Mouse (Mus musculus) midbrain, embryonic 14.5 days (tissue): ENCODE data around the gene Spns3. TPM values are rescaled to one million over a fixed set of nuclear protein-coding genes. Genes with fewer than 3 reads are reported as not detected.

Experiments
- ATAC-seq: fragments of 200-750 bp; cut with Nextera tagmentation; 2 replicates; pipeline ENCODE4 v1.8.0; 2017; ENCODE audit warnings: moderate number of reproducible peaks, moderate library complexity; ENCODE audit not compliant: low FRiP score, low TSS enrichment
- DNase-seq: peaks from one replicate; pipeline ENCODE4 v3.0.0-alpha.2; 2015
- H3K27ac ChIP-seq: fragments of 300-500 bp; sonication (generic); replicated peaks from 2 replicates; pipeline ENCODE4 v1.5.1; 2014; ENCODE audit warnings: mild to moderate bottlenecking, low read depth, low read length, moderate library complexity
- H3K27me3 ChIP-seq: fragments of 300-500 bp; sonication (generic); 2 replicates; pipeline ENCODE4 v1.6.1; 2014; ENCODE audit warnings: low read length, control low read depth, mixed read lengths; ENCODE audit not compliant: control insufficient read depth, insufficient read depth
- H3K36me3 ChIP-seq: fragments of 300-500 bp; sonication (generic); 2 replicates; pipeline ENCODE4 v1.6.1; 2014; ENCODE audit warnings: low read length, control low read depth; ENCODE audit not compliant: control insufficient read depth, insufficient read depth
- H3K4me1 ChIP-seq: fragments of 300-500 bp; sonication (generic); 2 replicates; pipeline ENCODE4 v1.6.1; 2014; ENCODE audit warnings: mild to moderate bottlenecking, antibody characterized with exemption, low read length, control low read depth; ENCODE audit not compliant: control insufficient read depth, insufficient read depth
- H3K4me2 ChIP-seq: fragments of 300-500 bp; sonication (generic); 2 replicates; pipeline ENCODE4 v1.6.1; 2014; ENCODE audit warnings: mild to moderate bottlenecking, low read length, moderate library complexity
- H3K4me3 ChIP-seq: fragments of 300-500 bp; sonication (generic); replicated peaks from 2 replicates; pipeline ENCODE4 v1.5.1; 2014; ENCODE audit warnings: low read depth, low read length
- H3K9ac ChIP-seq: fragments of 300-500 bp; sonication (generic); replicated peaks from 2 replicates; pipeline ENCODE4 v1.6.1; 2014; ENCODE audit warnings: mild to moderate bottlenecking, low read length, moderate library complexity
- H3K9me3 ChIP-seq: fragments of 300-500 bp; sonication (generic); 2 replicates; pipeline ENCODE4 v1.6.1; 2016; ENCODE audit warnings: low read length, control low read depth, mixed read lengths; ENCODE audit not compliant: control insufficient read depth
- WGBS: fragments of 180-500 bp; shearing (Covaris S2); extraction: QIAGEN DNeasy Blood & Tissue Kit; methylation state at CpG from one replicate; pipeline ENCODE4 v1.1.7; 2014; 5-methylcytosine and 5-hydroxymethylcytosine counted together
- polyA plus RNA-seq: library from polyadenylated mRNA; unstranded; fragments of >200 nt; fragmentation: Nextera tagmentation; extraction: Ambion mirVana; gene quantifications from 2 replicates; pipeline ENCODE4 v1.2.1, GENCODE M21; 2014

Gene Spns3
- polyA plus RNA-seq, 1 experiment from 2014 or later = not detected

GRCm38 (mm10) chr11:72452140-72452665, 98.1 kb downstream of the Spns3 start:
- DNase-seq = no peak
- H3K4me1 ChIP-seq = no peaks in the 10 kb centered on the region
- H3K27ac ChIP-seq = no peak overlapping the region
- no peak overlapping the region for H3K4me2 ChIP-seq
- H3K9me3 ChIP-seq = no peaks in the 10 kb centered on the region
- H3K9ac ChIP-seq = no peak overlapping the region
- no peak overlapping the region for H3K4me3 ChIP-seq
- WGBS = 88% methylated on average over 3 of the region's 3 CpGs
- no peaks in the 10 kb centered on the region for H3K27me3 ChIP-seq
- ATAC-seq = no peak
- H3K36me3 ChIP-seq = peaks cover 82% of the 10 kb centered on the region

- Histone ChIP-seq H3K9ac (no peak overlapping the region), H3K4me1 (peaks cover under 1% of the 10 kb centered on the region; the same call in 1 of the 2 replicates), H3K9me3 (no peaks in the 10 kb centered on the region), H3K4me2 (no peak overlapping the region), H3K27me3 (no peaks in the 10 kb centered on the region), H3K27ac (no peak overlapping the region), H3K4me3 (no peak overlapping the region), H3K36me3 (peaks cover 100% of the 10 kb centered on the region)
- ATAC-seq (no peak), DNase-seq (no peak)
- WGBS = 87% methylated on average over 8 of the region's 8 CpGs
These were observed 102.8 kb downstream of the Spns3 start for GRCm38 (mm10) chr11:72447475-72447874.

- peak; percentile 61 for DNase-seq
- H3K4me3 ChIP-seq = no peak overlapping the region
- WGBS = 87% methylated on average over 6 of the region's 6 CpGs
- H3K27me3 ChIP-seq = no peaks in the 10 kb centered on the region
- no peak overlapping the region for H3K27ac ChIP-seq
- no peak for ATAC-seq
- no peak overlapping the region for H3K4me2 ChIP-seq
- peaks cover 92% of the 10 kb centered on the region for H3K36me3 ChIP-seq
- H3K9me3 ChIP-seq = no peaks in the 10 kb centered on the region
- no peak overlapping the region for H3K9ac ChIP-seq
- H3K4me1 ChIP-seq = peaks cover 7% of the 10 kb centered on the region
These were observed 103.8 kb downstream of the Spns3 start for GRCm38 (mm10) chr11:72446311-72447105.

Other genes starting within 250 kb of the Spns3 start
- 1.1 and 3.3 TPM in 2 replicates for gene Xaf1, start 248.9 kb downstream of the Spns3 start, polyA plus RNA-seq
- gene Fbxo39, start 236.1 kb downstream of the Spns3 start, polyA plus RNA-seq = not detected in 2 replicates
- 6.9 and 9.0 TPM in 2 replicates for gene Tekt1, start 188.1 kb downstream of the Spns3 start, polyA plus RNA-seq
- 2.9 and 4.5 TPM in 2 replicates for gene Smtnl2, start 138.8 kb downstream of the Spns3 start, polyA plus RNA-seq
- not detected in 2 replicates for gene Ggt6, start 115.0 kb downstream of the Spns3 start, polyA plus RNA-seq
- 52.0 and 66.0 TPM in 2 replicates for gene Mybbp1a, start 109.2 kb downstream of the Spns3 start, polyA plus RNA-seq
- 12.6 TPM in 2 replicates for gene Spns2, start 60.6 kb downstream of the Spns3 start, polyA plus RNA-seq
- gene Ube2g1, start 56.8 kb upstream of the Spns3 start, polyA plus RNA-seq = 87.2 and 111 TPM in 2 replicates
- gene Ankfy1, start 139.5 kb upstream of the Spns3 start, polyA plus RNA-seq = 26.7 and 40.0 TPM in 2 replicates
- 5.7 and 6.7 TPM in 2 replicates for gene Cyb5d2, start 245.6 kb upstream of the Spns3 start, polyA plus RNA-seq
- gene Zzef1, start 245.7 kb upstream of the Spns3 start, polyA plus RNA-seq = 18.0 and 19.8 TPM in 2 replicates